Mouse (Mus musculus) MEL (cell line): ENCODE data around the gene Rasgef1b. TPM values are rescaled to one million over a fixed set of nuclear protein-coding genes. Genes with fewer than 3 reads are reported as not detected.

Experiments
- DNase-seq: peaks from one replicate; pipeline ENCODE4 v3.0.0; 2011; ENCODE audit warnings: low read depth, low spot score
- H3K27ac ChIP-seq: 2 replicates; pipeline ENCODE4 v1.5.1; 2012; ENCODE audit warnings: low read depth, mild to moderate bottlenecking, control low read depth, low read length, moderate library complexity; ENCODE audit not compliant: control insufficient read depth
- H3K27me3 ChIP-seq, 2 experiments: fragments of 150-350 bp in 1 of 2; sonication (generic) in 1 of 2; 2 replicates each; pipeline ENCODE4 v1.6.1; 2012; ENCODE audit warnings: low read length in 2 of 2, mild to moderate bottlenecking in 2 of 2, improper control_type of control experiment in 1 of 2, moderate library complexity in 1 of 2; ENCODE audit not compliant: insufficient read depth in 2 of 2, control insufficient read depth in 1 of 2
- H3K36me3 ChIP-seq, 2 experiments: 2 replicates each; pipeline ENCODE4 v1.6.1; 2012 to 2014; ENCODE audit warnings: low read length in 2 of 2, improper control_type of control experiment in 1 of 2, inconsistent platforms in 1 of 2, mild to moderate bottlenecking in 1 of 2; ENCODE audit not compliant: insufficient read depth in 2 of 2, control insufficient read depth in 1 of 2
- H3K4me1 ChIP-seq, 2 experiments: fragments of 150-350 bp in 1 of 2; sonication (generic) in 1 of 2; 2 replicates each; pipeline ENCODE4 v1.6.1; 2012; ENCODE audit warnings: low read length in 2 of 2, improper control_type of control experiment in 1 of 2, mild to moderate bottlenecking in 1 of 2; ENCODE audit not compliant: insufficient read depth in 2 of 2, control insufficient read depth in 1 of 2
- H3K4me3 ChIP-seq, 2 experiments: fragments of 150-350 bp in 1 of 2; sonication (generic) in 1 of 2; 2 replicates each; pipeline ENCODE4 v1.5.1; 2012; ENCODE audit warnings: low read depth in 2 of 2, low read length in 2 of 2, mild to moderate bottlenecking in 2 of 2, moderate library complexity in 2 of 2, control low read depth in 1 of 2, improper control_type of control experiment in 1 of 2; ENCODE audit not compliant: control insufficient read depth in 1 of 2, insufficient read depth in 1 of 2
- H3K79me2 ChIP-seq: 2 replicates; pipeline ENCODE4 v1.6.1; 2012; ENCODE audit warnings: mild to moderate bottlenecking, low read length, moderate library complexity; ENCODE audit not compliant: control insufficient read depth, poor library complexity, insufficient read depth
- H3K9ac ChIP-seq: 2 replicates; pipeline ENCODE4 v1.6.1; 2012; ENCODE audit warnings: low read depth, mild to moderate bottlenecking, control low read depth, low read length, moderate library complexity; ENCODE audit not compliant: control insufficient read depth, poor library complexity, severe bottlenecking
- H3K9me3 ChIP-seq: fragments of 150-350 bp; sonication (generic); replicated peaks from 2 replicates; pipeline ENCODE4 v1.6.1; 2012; ENCODE audit warnings: mild to moderate bottlenecking, low read length, improper control_type of control experiment, moderate library complexity; ENCODE audit not compliant: insufficient read depth
- CHD2 ChIP-seq: IDR thresholded peaks from 2 replicates; pipeline ENCODE4 v1.6.1; 2011; ENCODE audit warnings: low read length, improper control_type of control experiment
- CTCF ChIP-seq, 3 experiments: IDR thresholded peaks in 2 of 3; conservative IDR thresholded peaks in 1 of 3; 2 replicates each; pipeline ENCODE4 v1.5.1; 2011 to 2012; ENCODE audit warnings: low read length in 3 of 3, low read depth in 2 of 3, mild to moderate bottlenecking in 2 of 3, improper control_type of control experiment in 1 of 3, inconsistent platforms in 1 of 3, mixed read lengths in 1 of 3, moderate library complexity in 1 of 3; ENCODE audit not compliant: control insufficient read depth in 1 of 3, insufficient read depth in 1 of 3, poor library complexity in 1 of 3, severe bottlenecking in 1 of 3
- E2F4 ChIP-seq: IDR thresholded peaks from 2 replicates; pipeline ENCODE4 v1.6.1; 2011; ENCODE audit warnings: low read depth, low read length, improper control_type of control experiment, borderline replicate concordance
- ELF1 ChIP-seq: IDR thresholded peaks from 2 replicates; pipeline ENCODE4 v1.6.1; 2014; ENCODE audit warnings: low read depth, mild to moderate bottlenecking, inconsistent platforms, low read length, improper control_type of control experiment, moderate library complexity
- EP300 ChIP-seq, 2 experiments: IDR thresholded peaks; 2 replicates each; pipeline ENCODE4 v1.6.1; 2011; ENCODE audit warnings: improper control_type of control experiment in 2 of 2, low read length in 2 of 2, low read depth in 1 of 2, mild to moderate bottlenecking in 1 of 2
- ETS1 ChIP-seq: IDR thresholded peaks from 2 replicates; pipeline ENCODE4 v1.6.1; 2012; ENCODE audit warnings: low read depth, mild to moderate bottlenecking, inconsistent platforms, low read length, improper control_type of control experiment, moderate library complexity
- GATA1 ChIP-seq: IDR thresholded peaks from 2 replicates; pipeline ENCODE4 v1.6.1; 2011; ENCODE audit warnings: low read depth, low read length, improper control_type of control experiment
- HCFC1 ChIP-seq: IDR thresholded peaks from 2 replicates; pipeline ENCODE4 v1.6.1; 2012; ENCODE audit warnings: low read depth, mild to moderate bottlenecking, inconsistent platforms, low read length, improper control_type of control experiment, moderate library complexity
- JUND ChIP-seq: IDR thresholded peaks from 2 replicates; pipeline ENCODE4 v1.6.1; 2011; ENCODE audit warnings: low read depth, mild to moderate bottlenecking, improper control_type of control experiment, low read length
- KAT2A ChIP-seq: conservative IDR thresholded peaks from 2 replicates; pipeline ENCODE4 v1.6.1; 2012; ENCODE audit warnings: low read depth, low read length, improper control_type of control experiment, inconsistent platforms
- MAX ChIP-seq: IDR thresholded peaks from 2 replicates; pipeline ENCODE4 v1.6.1; 2011; ENCODE audit warnings: low read length, improper control_type of control experiment
- MAZ ChIP-seq: IDR thresholded peaks from 2 replicates; pipeline ENCODE4 v1.6.1; 2012; ENCODE audit warnings: low read depth, mild to moderate bottlenecking, inconsistent platforms, low read length, improper control_type of control experiment
- MEF2A ChIP-seq: IDR thresholded peaks from 2 replicates; pipeline ENCODE4 v1.6.1; 2014; ENCODE audit warnings: low read depth, mild to moderate bottlenecking, inconsistent platforms, low read length, improper control_type of control experiment; ENCODE audit not compliant: poor library complexity, insufficient replicate concordance, severe bottlenecking; ENCODE audit errors: extremely low read depth
- MYB ChIP-seq: IDR thresholded peaks from 2 replicates; pipeline ENCODE4 v1.6.1; 2011; ENCODE audit warnings: mild to moderate bottlenecking, low read depth, low read length, improper control_type of control experiment
- MYC ChIP-seq: IDR thresholded peaks from 2 replicates; pipeline ENCODE4 v1.6.1; 2011; ENCODE audit warnings: low read depth, mild to moderate bottlenecking, low read length, improper control_type of control experiment, moderate library complexity
- POLR2A ChIP-seq, 2 experiments: IDR thresholded peaks; 2 replicates each; pipeline ENCODE4 v1.6.1; 2011 to 2012; ENCODE audit warnings: low read length in 2 of 2, mild to moderate bottlenecking in 2 of 2, control low read depth in 1 of 2, improper control_type of control experiment in 1 of 2, low read depth in 1 of 2, moderate library complexity in 1 of 2; ENCODE audit not compliant: control insufficient read depth in 1 of 2, insufficient read depth in 1 of 2, poor library complexity in 1 of 2
- POLR2AphosphoS2 ChIP-seq: IDR thresholded peaks from 2 replicates; pipeline ENCODE4 v1.6.1; 2011; ENCODE audit warnings: low read length, improper control_type of control experiment
- POLR2AphosphoS5 ChIP-seq: IDR thresholded peaks from 2 replicates; pipeline ENCODE4 v1.6.1; 2012; ENCODE audit warnings: low read depth, borderline replicate concordance, mild to moderate bottlenecking, inconsistent platforms, low read length, moderate library complexity, mixed read lengths
- RAD21 ChIP-seq: IDR thresholded peaks from 2 replicates; pipeline ENCODE4 v1.6.1; 2011; ENCODE audit warnings: mild to moderate bottlenecking, low read depth, low read length, improper control_type of control experiment
- RCOR1 ChIP-seq: IDR thresholded peaks from 2 replicates; pipeline ENCODE4 v1.6.1; 2012; ENCODE audit warnings: low read depth, mild to moderate bottlenecking, inconsistent platforms, low read length, improper control_type of control experiment
- SIN3A ChIP-seq: IDR thresholded peaks from 2 replicates; pipeline ENCODE4 v1.6.1; 2012; ENCODE audit warnings: low read length, improper control_type of control experiment, inconsistent platforms
- SMC3 ChIP-seq: IDR thresholded peaks from 2 replicates; pipeline ENCODE4 v1.6.1; 2011; ENCODE audit warnings: low read depth, low read length, improper control_type of control experiment
- TBP ChIP-seq: IDR thresholded peaks from 2 replicates; pipeline ENCODE4 v1.8.0; 2011; ENCODE audit warnings: low read depth, low read length, improper control_type of control experiment
- TCF12 ChIP-seq: IDR thresholded peaks from 2 replicates; pipeline ENCODE4 v1.6.1; 2014; ENCODE audit warnings: low read depth, mild to moderate bottlenecking, inconsistent platforms, low read length, improper control_type of control experiment, moderate library complexity
- UBTF ChIP-seq: IDR thresholded peaks from 2 replicates; pipeline ENCODE4 v1.6.1; 2012; ENCODE audit warnings: low read depth, mild to moderate bottlenecking, inconsistent platforms, low read length, improper control_type of control experiment, moderate library complexity, borderline replicate concordance; ENCODE audit not compliant: insufficient read depth
- USF1 ChIP-seq: IDR thresholded peaks from 2 replicates; pipeline ENCODE4 v1.6.1; 2014; ENCODE audit warnings: low read depth, mild to moderate bottlenecking, inconsistent platforms, low read length, improper control_type of control experiment, moderate library complexity
- USF2 ChIP-seq, 2 experiments: IDR thresholded peaks; 2 replicates each; pipeline ENCODE4 v1.6.1; 2011 to 2012; ENCODE audit warnings: improper control_type of control experiment in 2 of 2, low read length in 2 of 2, borderline replicate concordance in 1 of 2, inconsistent platforms in 1 of 2, low read depth in 1 of 2, mild to moderate bottlenecking in 1 of 2; ENCODE audit not compliant: insufficient read depth in 1 of 2
- ZMIZ1 ChIP-seq: IDR thresholded peaks from 2 replicates; pipeline ENCODE4 v1.6.1; 2012; ENCODE audit warnings: low read depth, mild to moderate bottlenecking, inconsistent platforms, low read length, improper control_type of control experiment, moderate library complexity
- ZNF384 ChIP-seq: IDR thresholded peaks from 2 replicates; pipeline ENCODE4 v1.6.1; 2012; ENCODE audit warnings: low read depth, mild to moderate bottlenecking, inconsistent platforms, low read length, improper control_type of control experiment
- polyA plus RNA-seq, 2 experiments: library from polyadenylated mRNA; stranded (reverse) in 1 of 2; unstranded in 1 of 2; fragments of >175 nt in 1 of 2; fragments of >200 nt in 1 of 2; gene quantifications; 2 replicates each; pipeline versions ENCODE4 v1.2.1 to v1.2.4; 2012; ENCODE audit warnings: low replicate concordance in 2 of 2, low read depth in 1 of 2; ENCODE audit not compliant: insufficient read length in 2 of 2, insufficient read depth in 1 of 2, missing spikeins in 1 of 2
- total RNA-seq: library from RNA; depleted of rRNA; stranded (reverse); fragments of 300-350 nt; gene quantifications from 2 replicates; pipeline ENCODE4 v1.2.3, GENCODE M21; 2012

Rasgef1b gene
- total and polyA plus RNA-seq, 3 experiments: not detected

GRCm38 (mm10) chr5:99652931-99653330 lies 75.9 kb downstream of the Rasgef1b start:
- no peaks in the 10 kb centered on the region for H3K79me2 ChIP-seq
- TF ChIP-seq MAZ (no peak), UBTF (no peak), MEF2A (no peak), CTCF (IDR thresholded peaks at IDR 0.05 in 2 of 3, conservative IDR thresholded peaks at IDR 0.05 in 1 of 3; ENCODE audit: control insufficient read depth in 1 of 3, insufficient read depth in 1 of 3, low read depth in 2 of 3, low read length in 3 of 3, poor library complexity in 1 of 3, severe bottlenecking in 1 of 3) (no peak), EP300 (IDR thresholded peaks at IDR 0.05; ENCODE audit: low read depth in 1 of 2, low read length in 2 of 2) (no peak), MYB (no peak), CHD2 (no peak), POLR2AphosphoS5 (no peak), TBP (no peak), ZNF384 (no peak), ELF1 (no peak), GATA1 (no peak), ZMIZ1 (no peak), SMC3 (no peak), JUND (no peak), SIN3A (no peak), POLR2AphosphoS2 (no peak), RAD21 (no peak)
- H3K36me3 ChIP-seq: no peaks in the 10 kb centered on the region
- H3K9me3 ChIP-seq: no peaks in the 10 kb centered on the region
- no peaks in the 10 kb centered on the region for H3K4me1 ChIP-seq
- H3K9ac ChIP-seq: no peak overlapping the region
- no peak for DNase-seq
- H3K27ac ChIP-seq: no peak overlapping the region
- H3K4me3 ChIP-seq: no peak overlapping the region
- H3K27me3 ChIP-seq: no peaks in the 10 kb centered on the region

- DNase-seq: no peak
- H3K4me1 ChIP-seq: no peaks in the 10 kb centered on the region
- no peak for TF ChIP-seq HCFC1
- TF ChIP-seq ETS1: no peak
- no peak for TF ChIP-seq TCF12
- no peak for TF ChIP-seq MAX
- no peak for TF ChIP-seq SMC3
- TF ChIP-seq MYC: no peak
- TF ChIP-seq E2F4: no peak
- TF ChIP-seq RCOR1: no peak
- TF ChIP-seq MAZ: no peak
- TF ChIP-seq UBTF: no peak
- TF ChIP-seq USF2 (IDR thresholded peaks at IDR 0.05; ENCODE audit: borderline replicate concordance in 1 of 2, insufficient read depth in 1 of 2, low read depth in 1 of 2, low read length in 2 of 2): no peak
- TF ChIP-seq USF1: no peak
- TF ChIP-seq CHD2: no peak
- TF ChIP-seq KAT2A: no peak
- TF ChIP-seq POLR2A (IDR thresholded peaks at IDR 0.05; ENCODE audit: control insufficient read depth in 1 of 2, insufficient read depth in 1 of 2, low read depth in 1 of 2, low read length in 2 of 2, poor library complexity in 1 of 2): no peak
- TF ChIP-seq MYB: no peak
- no peak for TF ChIP-seq TBP
- H3K36me3 ChIP-seq: no peaks in the 10 kb centered on the region
- H3K27me3 ChIP-seq: no peaks in the 10 kb centered on the region
- H3K9me3 ChIP-seq: no peaks in the 10 kb centered on the region
- no peaks in the 10 kb centered on the region for H3K79me2 ChIP-seq
- H3K4me3 ChIP-seq: no peak overlapping the region
- no peak overlapping the region for H3K27ac ChIP-seq
- no peak overlapping the region for H3K9ac ChIP-seq
These were observed 87.5 kb downstream of the Rasgef1b start for GRCm38 (mm10) chr5:99641407-99641806.
